Mouse (Mus musculus) liver, adult (tissue): ENCODE measurements around the gene AU018091.

Source experiments
- GATA4 ChIP-seq: IDR thresholded peaks from 2 replicates; pipeline ENCODE4 v1.6.1; 2014; ENCODE audit warnings: mild to moderate bottlenecking, low read length; ENCODE audit not compliant: insufficient replicate concordance

Gene AU018091

DNA sequence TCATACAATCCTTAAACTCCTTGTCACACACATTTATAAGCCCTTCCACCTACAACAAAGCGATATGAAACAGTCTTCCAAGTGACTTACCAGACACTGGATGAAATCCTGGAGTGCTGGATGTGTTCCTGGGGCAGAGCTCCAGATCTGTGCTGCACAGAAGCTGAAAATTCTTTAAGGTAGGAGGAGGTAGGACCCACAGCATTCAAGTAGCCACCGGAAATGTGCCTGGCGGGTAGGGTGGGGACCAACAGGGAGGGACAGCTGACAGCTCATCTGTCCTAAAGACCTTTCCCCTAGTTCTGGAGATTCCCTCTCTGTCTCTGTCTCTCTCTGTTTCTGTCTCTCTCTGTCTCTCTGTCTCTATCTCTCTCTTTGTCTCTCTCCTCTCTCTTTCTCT is at the start of gene AU018091:
Gene AU018091 (minus strand): TSS at position 279 of the 400 bp plus-strand sequence.
- TF ChIP-seq GATA4, result no peak

DNA sequence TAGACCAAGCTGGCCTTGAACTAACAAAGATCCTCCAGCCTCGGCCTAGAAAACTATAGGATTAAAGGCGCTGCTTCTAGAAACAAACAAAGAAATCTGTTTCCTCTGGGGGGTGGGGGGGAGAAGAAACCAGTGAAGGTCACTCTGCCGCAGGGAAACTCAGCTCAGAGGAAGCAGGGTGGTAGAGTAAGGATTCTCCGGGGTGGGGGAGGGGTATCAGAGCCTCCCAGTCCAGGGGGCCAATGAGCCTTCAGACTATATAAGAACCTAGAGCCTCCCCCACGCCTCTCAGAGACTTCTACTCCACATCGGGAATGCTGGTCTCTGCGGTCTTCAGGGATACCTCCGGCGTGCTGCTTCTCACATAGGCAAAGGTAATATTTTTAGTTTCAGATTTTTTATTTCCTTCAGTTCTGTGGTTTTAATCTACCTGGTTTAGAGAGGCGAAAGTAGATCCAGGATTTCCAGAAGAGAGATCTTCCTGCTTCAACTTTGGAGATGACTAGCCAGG is 48.6 kb upstream of the AU018091 start:
- no peak for TF ChIP-seq GATA4

DNA sequence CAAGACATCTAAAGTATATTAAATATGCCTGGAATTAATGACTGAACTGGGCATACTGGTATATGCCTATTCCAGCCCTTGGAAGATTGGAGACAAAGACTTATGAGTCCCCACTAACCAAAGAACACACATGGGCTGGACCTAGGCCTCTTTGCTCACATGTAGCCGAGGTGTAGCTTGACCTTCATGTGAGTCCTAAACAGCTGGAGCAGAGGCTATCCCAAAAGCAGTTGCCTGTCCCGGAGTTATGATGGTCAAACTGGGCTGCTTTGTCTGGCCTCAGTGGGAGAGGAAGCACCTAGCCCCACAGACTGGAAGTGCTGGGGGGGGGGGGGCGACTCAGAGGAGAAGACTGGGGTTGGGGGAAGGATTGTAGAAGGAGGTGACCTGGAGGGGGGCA is 47.3 kb upstream of the AU018091 start:
- TF ChIP-seq GATA4, result no peak

DNA sequence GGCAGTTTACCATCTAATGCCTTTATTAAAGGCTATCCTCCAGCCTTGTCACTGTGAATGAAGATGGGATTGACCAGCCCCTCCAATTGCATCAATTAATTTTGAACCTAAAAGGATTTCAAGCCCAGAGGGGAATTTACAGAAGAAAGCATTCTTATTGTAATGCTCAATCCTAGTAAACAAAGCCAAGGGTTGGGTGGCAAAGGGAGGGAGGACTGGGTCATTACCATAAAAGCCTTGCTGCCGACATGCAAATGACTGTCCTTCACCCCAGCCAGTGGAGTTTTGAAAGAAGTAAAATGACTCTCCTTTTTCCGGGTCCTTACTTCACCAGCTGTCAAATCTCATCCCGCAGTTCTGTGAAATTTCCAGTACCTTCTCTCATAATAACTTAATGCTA is 44.6 kb upstream of the AU018091 start:
- no peak for TF ChIP-seq GATA4

DNA sequence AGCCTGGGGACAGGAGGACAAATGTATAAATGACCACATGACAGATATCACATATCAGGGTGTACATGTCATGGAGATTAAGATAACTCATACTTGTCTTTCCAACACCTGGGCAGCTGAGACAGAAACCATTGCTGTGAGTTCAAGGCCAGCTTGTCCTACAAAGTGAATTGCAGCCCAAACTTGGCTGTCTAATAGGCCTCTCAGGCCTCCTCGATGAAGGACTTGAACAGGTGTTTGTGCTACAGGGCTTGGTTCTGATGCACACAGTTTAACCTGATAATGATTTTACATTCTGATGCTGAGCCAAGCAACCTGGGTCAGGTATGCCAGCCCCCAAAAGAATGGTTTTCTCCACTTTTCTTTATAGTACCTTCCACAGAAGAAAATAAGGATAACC is 44.2 kb upstream of the AU018091 start:
- TF ChIP-seq GATA4, result no peak

DNA sequence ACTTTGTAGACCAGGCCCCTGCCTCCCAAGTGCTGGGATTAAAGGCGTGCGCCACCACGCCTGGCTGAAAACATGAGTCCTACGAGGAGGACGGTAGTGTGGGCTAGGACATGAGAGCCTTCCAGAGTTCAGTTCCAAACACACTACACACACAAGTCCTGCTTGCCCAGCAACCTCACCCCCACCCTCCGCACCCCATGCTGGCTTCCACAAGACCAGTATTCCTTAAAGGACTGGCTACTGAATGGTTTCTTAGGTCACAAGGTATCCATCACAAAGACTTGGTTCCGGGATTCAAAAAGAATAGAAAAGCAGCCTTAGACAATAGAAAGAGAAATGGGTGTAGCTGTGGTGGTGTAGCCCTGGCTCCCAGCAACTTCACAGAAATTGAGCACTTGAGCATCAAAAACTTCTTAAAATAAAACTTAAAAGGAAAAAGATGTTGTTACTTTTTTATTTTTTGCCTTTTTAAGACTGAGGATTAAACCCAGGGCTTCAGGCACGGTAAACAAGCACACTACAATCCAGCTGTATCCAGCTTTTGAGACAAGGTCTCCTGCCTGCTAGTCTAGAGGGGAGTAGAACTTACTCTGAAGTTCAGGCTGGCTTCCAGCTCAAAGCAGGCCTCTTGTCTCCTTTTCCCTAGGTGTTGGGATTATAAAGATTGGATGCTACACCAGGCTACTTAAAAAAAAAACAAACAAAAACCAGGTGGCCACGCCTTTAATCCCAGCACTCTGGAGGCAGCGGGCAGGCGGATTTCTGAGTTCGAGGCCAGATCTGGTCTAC is 43.2 kb upstream of the AU018091 start:
- no peak for TF ChIP-seq GATA4

DNA sequence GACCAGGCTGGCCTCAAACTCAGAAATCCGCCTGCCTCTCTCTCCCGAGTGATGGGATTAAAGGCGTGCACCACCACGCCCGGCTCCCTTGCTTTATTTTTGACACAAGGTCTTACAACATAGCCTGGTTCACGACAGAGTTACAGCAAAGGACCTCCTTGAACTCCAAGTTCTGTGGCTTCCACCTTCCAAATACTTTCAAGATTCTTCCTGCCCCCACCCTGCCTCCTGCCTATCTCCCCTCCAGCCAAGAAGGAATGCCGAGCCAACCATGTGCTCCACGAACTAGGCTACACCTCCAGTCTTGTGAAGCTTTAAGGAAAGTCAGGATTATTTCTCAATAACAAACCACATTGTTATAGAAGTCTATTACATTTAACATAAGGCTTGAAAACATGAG is 42.5 kb upstream of the AU018091 start:
- TF ChIP-seq GATA4, result no peak

DNA sequence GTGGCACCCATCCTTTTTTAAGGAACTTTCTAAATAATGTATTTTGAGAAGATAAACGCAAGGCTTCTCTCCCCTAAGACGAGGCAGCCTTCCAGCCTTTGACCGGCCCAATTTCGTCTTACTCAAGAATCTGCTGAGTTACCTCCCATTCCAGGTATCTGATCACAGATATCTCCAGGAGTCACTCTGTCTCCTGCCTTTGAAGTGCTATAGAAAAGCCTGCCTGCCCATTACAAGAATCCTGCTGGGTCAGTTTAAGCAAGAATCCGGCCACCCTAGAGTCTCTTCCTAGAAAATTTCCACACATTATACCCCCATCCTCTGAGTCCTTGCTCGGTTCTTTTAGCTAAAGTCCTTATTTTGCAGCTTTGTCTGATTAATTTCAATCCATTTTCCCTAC is 41.6 kb upstream of the AU018091 start:
- no peak for TF ChIP-seq GATA4

DNA sequence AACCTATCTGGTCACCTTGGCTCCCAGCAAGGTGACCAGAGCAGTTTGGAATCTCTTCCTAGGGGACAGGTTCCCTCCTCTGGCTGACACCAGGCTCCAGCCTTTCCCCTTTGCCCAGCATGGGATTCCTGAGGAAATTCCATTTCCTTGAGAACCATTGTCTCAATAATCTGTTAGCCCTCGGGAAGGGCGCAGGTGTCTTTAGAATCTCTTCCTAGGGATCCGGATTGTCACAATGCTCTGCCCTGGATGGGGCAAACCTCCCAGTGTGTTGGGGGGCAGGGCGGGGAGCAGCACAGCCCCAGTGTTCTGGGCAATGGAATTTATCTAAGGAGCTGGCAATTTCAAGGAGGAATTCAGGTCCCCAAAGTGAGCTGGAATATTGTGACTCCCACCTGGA is 37.5 kb upstream of the AU018091 start:
- TF ChIP-seq GATA4, result no peak

DNA sequence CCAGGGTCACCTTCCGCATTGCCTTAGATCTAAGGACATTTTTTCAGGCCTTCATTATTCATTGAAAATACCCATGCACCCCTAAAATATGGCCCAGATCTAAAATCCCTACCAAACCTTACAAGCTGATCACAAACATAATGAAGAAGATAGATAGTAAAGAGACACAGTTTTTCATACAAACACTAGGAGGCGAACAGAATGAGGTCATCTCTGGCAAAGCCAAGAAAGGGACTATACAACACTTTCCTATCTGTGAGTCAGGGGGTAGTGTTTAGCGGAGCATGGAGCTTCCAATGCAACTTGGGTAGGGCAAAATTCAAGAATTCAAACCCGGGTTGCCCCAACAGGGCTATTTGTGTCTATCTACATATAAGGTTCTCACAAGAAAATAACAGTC is 35.6 kb upstream of the AU018091 start:
- TF ChIP-seq GATA4, result no peak

DNA sequence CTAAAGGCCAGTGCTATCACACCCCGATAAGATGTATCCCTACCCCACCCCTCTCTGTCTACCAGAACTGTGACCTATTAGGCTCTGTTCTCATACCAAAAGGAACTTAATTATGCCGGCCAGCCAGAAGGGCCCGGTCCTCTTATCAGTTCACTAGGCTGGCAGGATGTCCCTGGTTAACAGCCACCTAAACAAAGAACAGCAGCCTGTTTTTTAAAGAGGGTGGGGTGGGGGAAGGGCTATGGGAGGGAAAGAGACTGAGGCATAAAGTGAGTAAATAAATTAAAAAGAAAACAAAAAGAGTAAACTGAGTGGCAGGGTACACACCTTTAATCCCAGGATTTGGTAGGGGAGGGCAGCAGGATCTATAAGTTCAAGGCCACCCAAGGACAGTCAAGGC is 34.9 kb upstream of the AU018091 start:
- TF ChIP-seq GATA4, result no peak

DNA sequence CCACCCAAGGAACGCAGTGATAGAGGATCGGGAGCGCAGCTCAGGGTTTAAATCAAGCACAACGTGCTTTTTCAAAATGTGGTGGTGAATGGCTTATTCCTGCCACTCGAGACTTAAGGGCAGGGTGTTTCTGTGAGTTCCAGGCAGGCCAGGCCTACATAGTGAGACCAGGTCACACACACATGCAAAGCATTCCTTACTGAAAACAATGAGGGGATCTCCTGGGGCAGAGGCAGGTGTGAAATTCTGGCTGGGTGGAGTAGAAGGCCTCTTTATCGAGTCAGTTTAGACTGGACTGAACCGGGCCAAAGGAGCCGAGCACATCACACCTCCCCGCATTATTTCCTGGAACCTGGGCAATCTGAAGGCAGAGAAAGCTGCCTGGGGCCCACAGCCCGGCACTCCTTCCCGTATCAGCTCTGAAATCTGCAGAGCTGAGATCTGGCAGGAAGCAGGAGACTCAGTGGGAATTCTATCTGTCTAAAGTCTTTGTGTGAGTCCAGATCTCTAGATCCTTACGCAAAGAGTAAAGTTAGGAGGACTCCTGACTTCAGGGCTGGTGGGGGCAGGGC is 32.2 kb upstream of the AU018091 start:
- TF ChIP-seq GATA4, result no peak

DNA sequence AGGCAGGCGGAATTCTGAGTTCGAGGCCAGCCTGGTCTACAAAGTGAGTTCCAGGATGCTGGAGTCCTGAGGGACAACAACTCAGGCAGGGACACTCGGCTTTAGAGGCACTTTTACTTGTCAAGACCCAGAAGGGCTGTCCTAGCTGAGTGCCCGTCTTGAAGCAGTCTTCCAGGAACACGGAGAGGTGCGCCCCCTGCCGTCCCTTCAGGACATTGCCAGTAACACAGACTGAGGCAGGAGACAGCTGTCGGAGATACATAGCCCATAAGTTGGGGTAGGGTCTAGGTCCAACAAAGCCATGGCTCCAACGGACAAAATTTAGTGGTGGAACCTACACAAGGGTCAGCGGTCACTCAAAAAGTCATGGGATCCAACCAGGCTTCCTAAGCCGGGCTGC is 29.9 kb upstream of the AU018091 start:
- TF ChIP-seq GATA4, result no peak

DNA sequence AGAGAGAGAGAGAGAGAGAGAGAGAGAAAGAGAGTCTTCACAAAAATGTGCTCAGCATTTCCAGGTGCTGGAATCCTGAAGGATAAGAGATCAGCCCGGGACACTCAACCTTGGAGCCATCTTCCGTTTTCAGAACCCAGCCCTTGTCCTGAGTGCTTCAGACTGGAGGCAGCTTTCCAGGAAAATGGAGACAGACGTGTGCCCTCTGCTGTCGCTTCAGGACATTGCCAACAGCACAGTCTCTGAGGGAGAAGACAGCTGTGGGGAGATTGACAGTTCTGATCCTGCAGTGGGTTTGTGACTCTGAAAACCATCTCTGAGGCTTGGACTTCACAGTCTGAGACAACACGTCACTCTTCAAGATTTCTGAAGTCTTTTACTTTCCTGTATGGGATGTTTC is 26.8 kb upstream of the AU018091 start:
- no peak for TF ChIP-seq GATA4

DNA sequence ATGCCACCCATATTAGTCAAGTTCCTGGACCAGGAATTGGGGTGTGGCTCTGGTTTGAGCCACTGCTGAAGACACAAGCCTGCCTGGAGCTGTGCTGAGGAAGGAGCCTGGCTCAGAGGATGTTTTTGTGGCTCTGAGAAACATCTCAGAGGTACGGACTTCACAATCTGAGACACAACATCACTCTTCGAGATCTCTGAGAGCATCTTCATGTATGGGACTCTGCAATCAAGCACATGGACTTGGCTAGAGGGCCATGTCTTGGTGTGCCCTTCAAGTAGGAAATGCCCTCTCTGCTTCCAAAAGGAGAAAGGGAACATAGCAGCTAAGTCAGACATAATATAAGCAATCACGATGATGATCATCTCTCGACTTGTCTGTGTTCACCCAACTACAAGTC is 25.5 kb upstream of the AU018091 start:
- no peak for TF ChIP-seq GATA4

DNA sequence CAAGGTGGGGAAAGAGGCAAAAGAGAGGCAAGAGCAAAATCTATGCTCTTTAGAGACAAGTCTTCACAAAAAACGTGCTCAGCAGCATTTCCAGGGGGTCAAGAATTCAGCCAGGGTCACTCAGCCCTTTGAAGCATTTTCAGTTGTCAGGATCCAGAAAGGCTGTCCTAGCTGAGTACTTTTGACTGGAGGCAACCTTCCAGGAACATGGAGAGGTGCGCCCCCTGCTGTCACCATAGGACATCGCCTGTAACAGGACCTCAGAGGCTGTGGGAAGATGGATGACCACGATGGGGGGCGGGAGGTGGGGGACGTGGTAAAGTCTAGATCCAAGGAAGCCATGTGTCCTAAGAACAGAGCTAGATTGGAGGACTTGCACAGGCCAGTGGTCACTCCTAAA is 24.9 kb upstream of the AU018091 start:
- no peak for TF ChIP-seq GATA4
